Mouse (Mus musculus): ENCODE results near the gene Lilrb4a. TPM values are rescaled to one million over a fixed set of nuclear protein-coding genes. Genes with fewer than 3 reads are reported as not detected.

Gene Lilrb4a
- polyA plus RNA-seq, 1 experiment from 2014 or later, result 5.3 TPM

GRCm38 (mm10) chr10:51520021-51520420, 29.3 kb downstream of the Lilrb4a start:
- H3K9me3 ChIP-seq (replicated peaks; ENCODE audit: low read length), result no peaks in the 10 kb centered on the region
- TF ChIP-seq CTCF (IDR thresholded peaks at IDR 0.05; ENCODE audit: low read depth), result no peak

DNA sequence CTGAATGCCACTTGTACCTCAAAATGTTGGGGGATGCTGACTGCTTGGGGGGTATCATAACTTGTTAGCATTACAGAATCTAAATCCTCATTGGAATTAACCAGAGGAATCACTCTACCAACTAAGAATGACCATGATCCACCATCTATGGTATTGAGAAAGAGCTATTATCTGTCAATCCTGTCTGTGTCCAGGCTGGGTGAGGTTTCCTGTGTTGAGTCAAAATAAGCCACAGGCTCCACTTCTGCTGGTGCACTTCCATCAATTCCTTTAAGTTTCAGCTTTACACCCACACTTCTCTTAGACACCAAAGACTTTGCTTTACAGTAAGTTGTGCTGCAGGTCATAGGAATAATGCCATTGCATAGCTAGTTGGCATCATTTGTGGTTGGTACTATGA, 30.7 kb downstream of the Lilrb4a start:
- no peak overlapping the region for H3K27ac ChIP-seq
- TF ChIP-seq CTCF (IDR thresholded peaks at IDR 0.05; ENCODE audit: low read depth), result no peak
- no peak for ATAC-seq (replicated peaks; ENCODE audit: low FRiP score, low read depth)
- no peak overlapping the region for H3K4me3 ChIP-seq (replicated peaks; ENCODE audit: low read depth, low read length)
- H3K36me3 ChIP-seq (ENCODE audit: insufficient read depth, low read length), result no peaks in the 10 kb centered on the region
- H3K9ac ChIP-seq (ENCODE audit: low read depth, low read length), result no peak overlapping the region
- H3K4me1 ChIP-seq (replicated peaks; ENCODE audit: insufficient read depth, low read length), result no peaks in the 10 kb centered on the region
- no peak for DNase-seq (ENCODE audit: low spot score)
- H3K9me3 ChIP-seq (replicated peaks; ENCODE audit: low read length), result no peaks in the 10 kb centered on the region
- H3K4me2 ChIP-seq (ENCODE audit: low read length), result no peak overlapping the region
- no peaks in the 10 kb centered on the region for H3K27me3 ChIP-seq (ENCODE audit: insufficient read depth, low read length)

More at GRCm38 (mm10) chr10:51520021-51520420, 29.3 kb downstream of the Lilrb4a start:
- no peak overlapping the region for H3K4me3 ChIP-seq (replicated peaks; ENCODE audit: low read depth, low read length)
- H3K27me3 ChIP-seq (ENCODE audit: insufficient read depth, low read length), result no peaks in the 10 kb centered on the region
- H3K4me2 ChIP-seq (ENCODE audit: low read length), result no peak overlapping the region
- no peak overlapping the region for H3K9ac ChIP-seq (ENCODE audit: low read depth, low read length)
- H3K27ac ChIP-seq, result no peak overlapping the region
- ATAC-seq (replicated peaks; ENCODE audit: low FRiP score, low read depth) (no peak), DNase-seq (ENCODE audit: low spot score) (no peak)
- H3K4me1 ChIP-seq (replicated peaks; ENCODE audit: insufficient read depth, low read length), result no peaks in the 10 kb centered on the region
- H3K36me3 ChIP-seq (ENCODE audit: insufficient read depth, low read length), result no peaks in the 10 kb centered on the region

DNA sequence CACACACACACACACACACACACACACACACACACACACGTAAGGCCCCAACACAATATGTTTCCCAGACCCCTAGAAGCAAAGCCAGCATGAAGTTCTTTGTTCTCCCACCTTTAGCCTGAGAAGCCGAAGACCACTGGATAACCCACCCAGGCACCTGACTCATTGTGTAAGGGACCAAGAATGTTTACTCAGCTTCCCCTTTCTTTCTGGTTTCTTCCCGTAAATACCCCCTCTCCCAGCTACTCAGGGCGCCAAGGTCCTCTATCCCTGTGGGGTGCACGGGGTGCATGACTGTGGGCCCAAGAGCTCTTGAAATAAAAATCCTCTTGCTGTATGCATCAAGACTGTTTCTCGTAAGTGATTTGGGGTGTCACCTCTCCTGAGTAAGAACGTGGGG, 35.3 kb downstream of the Lilrb4a start:
- H3K4me1 ChIP-seq (replicated peaks; ENCODE audit: insufficient read depth, low read length), result no peaks in the 10 kb centered on the region
- H3K27me3 ChIP-seq (ENCODE audit: insufficient read depth, low read length), result no peaks in the 10 kb centered on the region
- H3K9ac ChIP-seq (ENCODE audit: low read depth, low read length), result no peak overlapping the region
- no peak overlapping the region for H3K4me2 ChIP-seq (ENCODE audit: low read length)
- no peak for TF ChIP-seq CTCF (IDR thresholded peaks at IDR 0.05; ENCODE audit: low read depth)
- H3K9me3 ChIP-seq (replicated peaks; ENCODE audit: low read length), result no peaks in the 10 kb centered on the region
- no peak overlapping the region for H3K27ac ChIP-seq
- no peak overlapping the region for H3K4me3 ChIP-seq (replicated peaks; ENCODE audit: low read depth, low read length)
- DNase-seq (ENCODE audit: low spot score) (no peak), ATAC-seq (replicated peaks; ENCODE audit: low FRiP score, low read depth) (no peak)
- 76% methylated on average over 7 of the region's 7 CpGs for WGBS
- no peaks in the 10 kb centered on the region for H3K36me3 ChIP-seq (ENCODE audit: insufficient read depth, low read length)

GRCm38 (mm10) chr10:51526633-51527032, 35.9 kb downstream of the Lilrb4a start:
- H3K36me3 ChIP-seq (ENCODE audit: insufficient read depth, low read length), result no peaks in the 10 kb centered on the region
- no peak overlapping the region for H3K4me3 ChIP-seq (replicated peaks; ENCODE audit: low read depth, low read length)
- H3K4me1 ChIP-seq (replicated peaks; ENCODE audit: insufficient read depth, low read length), result no peaks in the 10 kb centered on the region
- H3K27ac ChIP-seq, result no peak overlapping the region
- DNase-seq (ENCODE audit: low spot score) (no peak), ATAC-seq (replicated peaks; ENCODE audit: low FRiP score, low read depth) (no peak)
- no peak overlapping the region for H3K9ac ChIP-seq (ENCODE audit: low read depth, low read length)
- H3K27me3 ChIP-seq (ENCODE audit: insufficient read depth, low read length), result no peaks in the 10 kb centered on the region
- no peak for TF ChIP-seq CTCF (IDR thresholded peaks at IDR 0.05; ENCODE audit: low read depth)
- WGBS, result 80% methylated on average over 4 of the region's 4 CpGs
- no peak overlapping the region for H3K4me2 ChIP-seq (ENCODE audit: low read length)
- no peaks in the 10 kb centered on the region for H3K9me3 ChIP-seq (replicated peaks; ENCODE audit: low read length)

DNA sequence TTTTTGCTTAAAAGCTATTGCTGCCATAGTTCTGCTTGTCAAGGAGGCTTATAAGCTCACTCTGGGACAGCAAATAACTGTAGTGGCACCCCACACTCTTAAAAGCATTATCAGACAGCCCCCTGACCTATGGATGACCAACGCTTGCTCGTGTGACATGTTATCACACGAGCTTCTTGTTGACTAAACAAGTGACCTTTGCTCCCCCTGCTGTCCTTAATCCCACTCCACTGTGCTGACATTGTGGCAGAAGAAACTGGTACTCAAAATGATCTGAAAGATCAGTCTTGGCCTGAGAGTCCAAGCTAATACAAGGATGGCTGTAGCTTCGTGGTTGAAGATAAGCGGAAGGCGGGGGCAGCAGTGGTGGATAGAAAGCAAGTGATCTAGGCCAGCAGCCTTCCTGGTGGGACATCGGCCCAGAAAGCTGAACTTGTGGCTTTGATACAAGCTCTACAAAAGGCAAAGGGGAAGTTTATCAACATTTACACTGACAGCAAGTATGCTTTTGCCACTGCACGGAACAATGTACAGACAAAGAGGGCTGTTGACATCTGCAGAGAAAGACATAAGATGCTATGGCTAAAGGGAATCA, 38.2 kb downstream of the Lilrb4a start:
- no peaks in the 10 kb centered on the region for H3K9me3 ChIP-seq (replicated peaks; ENCODE audit: low read length)
- H3K36me3 ChIP-seq (ENCODE audit: insufficient read depth, low read length), result no peaks in the 10 kb centered on the region
- no peak overlapping the region for H3K4me2 ChIP-seq (ENCODE audit: low read length)
- no peak for ATAC-seq (replicated peaks; ENCODE audit: low FRiP score, low read depth)
- H3K4me3 ChIP-seq (replicated peaks; ENCODE audit: low read depth, low read length), result no peak overlapping the region
- no peak for DNase-seq (ENCODE audit: low spot score)
- H3K27me3 ChIP-seq (ENCODE audit: insufficient read depth, low read length), result no peaks in the 10 kb centered on the region
- TF ChIP-seq CTCF (IDR thresholded peaks at IDR 0.05; ENCODE audit: low read depth), result no peak
- H3K27ac ChIP-seq, result no peak overlapping the region
- WGBS, result 67% methylated on average over 8 of the region's 8 CpGs
- no peak overlapping the region for H3K9ac ChIP-seq (ENCODE audit: low read depth, low read length)
- H3K4me1 ChIP-seq (replicated peaks; ENCODE audit: insufficient read depth, low read length), result no peaks in the 10 kb centered on the region

DNA sequence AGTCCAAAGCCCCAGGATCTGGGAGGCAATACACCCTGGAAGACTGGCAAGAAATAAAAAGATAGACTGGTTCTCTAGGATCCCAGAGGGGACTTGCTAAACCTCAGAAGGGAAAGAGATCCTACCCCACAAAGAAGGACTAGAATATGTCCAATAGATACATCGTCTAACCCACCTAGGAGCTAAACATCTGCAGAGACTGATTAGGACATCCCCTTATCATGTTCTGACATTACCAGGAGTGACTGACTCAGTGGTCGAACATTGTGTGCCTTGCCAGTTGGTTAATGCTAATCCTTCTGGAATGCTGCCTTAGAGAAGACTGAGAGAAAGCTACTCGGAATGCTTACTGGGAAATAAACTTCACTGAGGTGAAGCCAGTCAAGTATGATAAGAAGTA, 38.7 kb downstream of the Lilrb4a start:
- H3K9me3 ChIP-seq (replicated peaks; ENCODE audit: low read length), result no peaks in the 10 kb centered on the region
- 73% methylated on average over 3 of the region's 3 CpGs for WGBS
- DNase-seq (ENCODE audit: low spot score), result no peak
- no peaks in the 10 kb centered on the region for H3K4me1 ChIP-seq (replicated peaks; ENCODE audit: insufficient read depth, low read length)
- H3K27me3 ChIP-seq (ENCODE audit: insufficient read depth, low read length), result no peaks in the 10 kb centered on the region
- H3K4me2 ChIP-seq (ENCODE audit: low read length), result no peak overlapping the region
- H3K27ac ChIP-seq, result no peak overlapping the region
- no peaks in the 10 kb centered on the region for H3K36me3 ChIP-seq (ENCODE audit: insufficient read depth, low read length)
- H3K4me3 ChIP-seq (replicated peaks; ENCODE audit: low read depth, low read length), result no peak overlapping the region
- H3K9ac ChIP-seq (ENCODE audit: low read depth, low read length), result no peak overlapping the region
- ATAC-seq (replicated peaks; ENCODE audit: low FRiP score, low read depth), result no peak
- TF ChIP-seq CTCF (IDR thresholded peaks at IDR 0.05; ENCODE audit: low read depth), result no peak

GRCm38 (mm10) chr10:51530813-51531212, 40.1 kb downstream of the Lilrb4a start:
- DNase-seq (ENCODE audit: low spot score), result no peak
- H3K4me2 ChIP-seq (ENCODE audit: low read length), result no peak overlapping the region
- no peak overlapping the region for H3K27ac ChIP-seq
- TF ChIP-seq CTCF (IDR thresholded peaks at IDR 0.05; ENCODE audit: low read depth), result no peak
- H3K4me1 ChIP-seq (replicated peaks; ENCODE audit: insufficient read depth, low read length), result no peaks in the 10 kb centered on the region
- no peak overlapping the region for H3K4me3 ChIP-seq (replicated peaks; ENCODE audit: low read depth, low read length)
- no peak for ATAC-seq (replicated peaks; ENCODE audit: low FRiP score, low read depth)
- no peaks in the 10 kb centered on the region for H3K36me3 ChIP-seq (ENCODE audit: insufficient read depth, low read length)
- H3K9ac ChIP-seq (ENCODE audit: low read depth, low read length), result no peak overlapping the region
- H3K27me3 ChIP-seq (ENCODE audit: insufficient read depth, low read length), result no peaks in the 10 kb centered on the region
- no peaks in the 10 kb centered on the region for H3K9me3 ChIP-seq (replicated peaks; ENCODE audit: low read length)
- 82% methylated on average over 7 of the region's 7 CpGs for WGBS

Other genes with a start within 250 kb of the Lilrb4a start
- gene Gm49339, start 10.3 kb upstream of the Lilrb4a start, polyA plus RNA-seq (2015; fragmentation: Nextera tagmentation; extraction: Ambion mirVana), result 0.91 TPM in 1 of 2 replicates, not detected in the other
- 0.83 and 1.5 TPM in 2 replicates for gene Lilr4b, start 10.3 kb upstream of the Lilrb4a start, polyA plus RNA-seq (2015; fragmentation: Nextera tagmentation; extraction: Ambion mirVana)
- 1.6 and 2.0 TPM in 2 replicates for gene Fam162b, start 99.6 kb downstream of the Lilrb4a start, polyA plus RNA-seq (2015; fragmentation: Nextera tagmentation; extraction: Ambion mirVana)
- gene Gprc6a, start 140.5 kb downstream of the Lilrb4a start, polyA plus RNA-seq (2015; fragmentation: Nextera tagmentation; extraction: Ambion mirVana), result 0.08 and 0.17 TPM in 2 replicates
- gene Rfx6, start 186.8 kb downstream of the Lilrb4a start, polyA plus RNA-seq (2015; fragmentation: Nextera tagmentation; extraction: Ambion mirVana), result not detected in 2 replicates